Mouse (Mus musculus): ENCODE results near the gene Prr5l.
"Not testable (repeated sequence)": the region's sequence is repeated elsewhere in the genome, so short reads cannot be mapped to it uniquely, and the experiment has no call there.

Gene Prr5l

GRCm38 (mm10) chr2:101783255-101783654 is 99.6 kb downstream of the Prr5l start:
- no peak for ATAC-seq (ENCODE audit: insufficient number of reproducible peaks, low FRiP score, low TSS enrichment)

GRCm38 (mm10) chr2:101781357-101781777 is 101.5 kb downstream of the Prr5l start:
- no peak for ATAC-seq (ENCODE audit: insufficient number of reproducible peaks, low FRiP score, low TSS enrichment)

DNA sequence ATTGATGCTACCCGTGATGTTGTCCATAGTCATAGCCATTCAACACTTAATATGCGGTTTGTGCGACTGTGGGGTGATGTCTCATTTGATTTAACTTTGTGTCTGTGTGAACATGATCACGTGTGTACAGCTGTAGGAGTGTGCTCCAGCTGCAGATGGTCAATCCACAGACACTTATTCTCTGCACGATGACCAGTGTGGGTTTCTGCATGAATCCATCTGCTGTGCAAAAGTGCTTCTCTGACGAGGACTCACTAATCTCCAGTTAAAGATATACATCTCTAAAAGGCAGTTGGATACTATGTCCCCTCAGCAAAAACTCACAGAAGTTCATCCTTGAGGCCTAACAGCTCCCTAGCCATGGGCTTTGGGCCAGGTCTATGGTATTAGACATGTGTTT is 104.7 kb downstream of the Prr5l start:
- no peak for ATAC-seq (ENCODE audit: insufficient number of reproducible peaks, low FRiP score, low TSS enrichment)

DNA sequence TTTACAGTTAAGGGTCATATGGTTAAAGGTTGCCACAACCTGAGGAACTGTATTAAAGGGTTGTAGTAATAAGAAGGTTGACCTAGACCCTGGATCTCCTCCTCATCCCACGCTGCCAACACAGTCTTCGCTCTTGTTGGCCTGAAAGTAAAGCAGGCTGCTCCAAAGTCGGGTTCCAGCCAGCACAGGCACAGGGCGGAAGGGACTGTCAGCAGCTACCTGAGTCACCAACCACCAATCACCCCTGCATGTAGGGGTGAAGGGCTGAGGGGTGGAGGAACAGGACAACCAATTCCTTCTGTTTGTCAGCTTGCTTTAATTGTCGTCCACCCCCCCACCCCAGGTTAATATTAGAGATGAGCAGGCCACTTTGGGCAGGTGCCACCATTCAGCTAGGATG is 119.3 kb downstream of the Prr5l start:
- no peak for ATAC-seq (ENCODE audit: insufficient number of reproducible peaks, low FRiP score, low TSS enrichment)

DNA sequence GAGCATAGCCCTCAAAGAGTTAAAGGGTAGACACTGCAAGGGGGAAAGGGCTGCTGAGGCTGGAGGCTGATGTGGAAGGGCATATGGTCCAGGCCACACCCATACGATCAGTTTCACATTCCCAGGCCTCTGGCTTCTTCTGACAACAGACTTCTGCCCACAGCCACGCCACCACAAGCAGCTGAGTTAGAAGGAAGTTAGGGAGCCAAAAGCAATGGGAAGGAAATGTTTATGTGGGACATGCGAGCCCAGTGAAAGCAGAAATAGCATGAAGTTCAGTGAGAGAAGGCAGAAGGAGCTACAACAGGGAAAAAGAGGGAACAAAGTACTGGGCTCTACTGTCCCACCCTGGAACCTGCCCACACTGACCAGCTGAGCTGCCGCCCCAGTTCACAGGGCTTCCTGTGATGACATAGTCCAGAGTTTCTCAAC is 119.9 kb downstream of the Prr5l start:
- no peak for ATAC-seq (ENCODE audit: insufficient number of reproducible peaks, low FRiP score, low TSS enrichment)

DNA sequence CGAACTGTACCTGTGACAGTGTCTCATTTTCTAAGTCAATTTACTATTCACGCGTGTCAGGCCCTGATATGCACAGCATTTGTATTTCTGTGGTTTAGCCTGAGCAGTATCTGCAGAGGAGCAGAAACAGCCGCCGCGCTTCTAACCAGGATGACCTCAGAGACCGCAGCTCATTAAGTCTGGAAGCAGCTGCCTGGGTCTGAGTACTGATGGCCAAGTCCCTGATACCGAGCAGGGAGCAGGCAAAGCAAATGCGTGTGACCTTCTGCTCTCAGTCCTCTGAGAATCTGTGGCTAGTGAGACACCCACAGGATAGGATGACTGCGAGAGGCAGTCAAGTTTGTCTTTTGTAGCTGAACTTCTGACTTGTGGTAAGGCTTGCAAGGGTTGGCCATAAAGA is 120.4 kb downstream of the Prr5l start:
- ATAC-seq (ENCODE audit: insufficient number of reproducible peaks, low FRiP score, low TSS enrichment): no peak

GRCm38 (mm10) chr2:101761898-101762297 is 120.9 kb downstream of the Prr5l start:
- no peak for ATAC-seq (ENCODE audit: insufficient number of reproducible peaks, low FRiP score, low TSS enrichment)

DNA sequence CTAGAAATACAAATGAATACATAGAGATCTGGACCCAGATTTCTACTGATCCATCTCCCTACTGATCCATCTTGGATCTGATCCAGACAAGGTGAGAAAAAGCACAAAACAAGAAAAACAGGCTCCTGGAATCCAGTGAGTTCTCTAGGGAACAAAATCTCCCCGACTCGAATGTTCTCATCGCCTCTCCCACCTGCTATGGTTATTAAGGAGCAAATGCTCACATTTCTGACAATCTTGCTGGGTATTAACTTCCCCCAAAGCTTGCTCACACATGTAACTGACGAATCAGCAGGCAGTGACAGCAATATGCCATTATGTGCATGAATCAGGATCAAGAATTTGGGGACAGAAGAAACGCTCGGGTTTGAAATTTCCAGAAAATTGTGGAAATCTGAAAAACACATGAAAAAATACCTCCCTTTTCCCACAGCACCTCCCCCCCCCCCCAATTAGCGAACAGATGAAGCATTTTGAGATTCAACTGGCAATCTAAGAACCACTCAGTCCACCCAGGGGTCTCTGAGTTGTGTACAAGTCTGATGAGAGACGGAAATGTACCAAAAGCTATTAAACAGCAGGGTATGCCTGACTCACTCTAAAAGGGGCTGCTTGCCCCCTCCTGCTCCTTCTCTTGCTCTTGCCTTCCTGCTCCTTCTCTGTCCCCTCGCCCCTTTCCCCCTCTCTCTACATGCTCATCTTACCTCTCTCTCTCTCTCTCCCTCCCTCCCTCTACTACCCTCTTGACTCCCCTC is 123.1 kb downstream of the Prr5l start:
- no peak for ATAC-seq (ENCODE audit: insufficient number of reproducible peaks, low FRiP score, low TSS enrichment)

GRCm38 (mm10) chr2:101757806-101758205 is 125.0 kb downstream of the Prr5l start:
- ATAC-seq (ENCODE audit: insufficient number of reproducible peaks, low FRiP score, low TSS enrichment): no peak

GRCm38 (mm10) chr2:101756069-101756753 is 126.6 kb downstream of the Prr5l start:
- no peak for ATAC-seq (ENCODE audit: insufficient number of reproducible peaks, low FRiP score, low TSS enrichment)

- no peak for ATAC-seq (ENCODE audit: insufficient number of reproducible peaks, low FRiP score, low TSS enrichment)
Measured at GRCm38 (mm10) chr2:101754939-101755555, 127.8 kb downstream of the Prr5l start.

DNA sequence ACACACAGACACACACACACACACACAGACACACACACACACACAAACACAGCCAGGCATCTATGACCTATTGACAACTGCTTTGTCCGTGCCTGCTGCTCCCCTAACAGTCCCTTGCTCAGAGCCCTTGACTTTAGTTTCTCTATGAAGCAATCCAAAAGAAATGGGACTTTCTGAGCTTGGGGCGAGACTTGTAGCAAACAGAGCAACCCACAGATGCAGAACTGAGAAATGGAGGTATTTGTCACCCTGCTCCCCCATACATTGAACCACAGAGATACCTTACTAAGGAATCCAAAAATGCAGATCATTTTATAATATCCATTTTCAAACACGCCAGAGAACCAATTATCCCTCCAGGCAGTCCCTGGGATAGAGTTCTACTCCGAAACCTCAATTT is 128.4 kb downstream of the Prr5l start:
- ATAC-seq (ENCODE audit: insufficient number of reproducible peaks, low FRiP score, low TSS enrichment): no peak

- no peak for ATAC-seq (ENCODE audit: insufficient number of reproducible peaks, low FRiP score, low TSS enrichment)
Measured at GRCm38 (mm10) chr2:101752979-101753378, 129.8 kb downstream of the Prr5l start.

- no peak for ATAC-seq (ENCODE audit: insufficient number of reproducible peaks, low FRiP score, low TSS enrichment)
Measured at GRCm38 (mm10) chr2:101752402-101752801, 130.4 kb downstream of the Prr5l start.

DNA sequence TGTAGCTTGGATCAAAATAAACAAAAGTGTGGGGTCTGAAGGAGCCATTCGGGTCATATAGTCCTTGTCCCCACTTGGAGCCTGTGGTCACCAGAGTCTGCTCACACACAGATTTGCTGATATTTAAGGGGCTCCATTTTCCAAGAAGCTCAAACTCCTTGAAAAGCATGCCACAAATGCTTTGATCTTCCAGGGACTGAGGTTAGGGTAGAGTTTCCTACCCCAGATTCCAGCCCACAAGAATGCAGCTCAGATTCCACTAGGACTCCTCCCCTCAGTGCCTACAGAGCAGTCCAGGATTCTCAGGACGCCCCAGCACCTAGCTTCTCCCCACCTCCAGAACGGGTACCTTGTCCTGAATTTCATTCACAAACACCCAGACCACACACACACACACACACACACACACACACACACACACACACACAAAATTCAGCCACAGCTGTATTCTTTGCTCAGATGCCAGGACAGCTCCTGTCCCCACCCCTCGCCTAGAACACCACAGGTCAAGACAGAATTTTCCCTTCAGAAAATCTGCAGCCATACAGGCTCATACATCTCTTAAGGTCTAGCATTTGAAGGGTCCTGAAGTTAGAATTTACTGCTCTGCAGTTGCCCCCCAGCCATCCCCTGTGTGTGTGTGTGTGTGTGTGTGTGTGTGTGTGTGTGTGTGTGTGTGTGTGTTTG is 131.4 kb downstream of the Prr5l start:
- no peak for ATAC-seq (ENCODE audit: insufficient number of reproducible peaks, low FRiP score, low TSS enrichment)

DNA sequence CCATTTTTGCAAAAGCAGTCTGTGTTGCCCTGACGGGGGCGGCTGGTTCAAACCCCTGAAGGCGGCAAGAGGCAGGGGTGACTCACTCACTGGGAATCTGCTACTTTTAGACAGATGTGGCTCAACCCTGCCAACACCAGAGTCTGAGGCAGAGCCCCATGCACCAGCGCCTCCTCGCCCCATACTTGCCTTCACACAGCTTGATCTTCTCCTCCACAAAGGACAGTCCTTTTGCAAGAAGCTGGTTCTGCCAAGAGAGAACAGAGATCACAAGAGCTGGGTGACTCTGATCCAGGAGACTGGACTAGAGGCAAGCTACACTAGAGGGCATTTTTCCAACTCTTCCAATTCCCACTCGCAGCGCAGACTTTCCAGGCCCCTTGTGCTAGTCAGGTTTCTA is 136.3 kb downstream of the Prr5l start:
- no peak for ATAC-seq (ENCODE audit: insufficient number of reproducible peaks, low FRiP score, low TSS enrichment)

GRCm38 (mm10) chr2:101745656-101746055 is 137.2 kb downstream of the Prr5l start:
- not testable (repeated sequence) for ATAC-seq (ENCODE audit: insufficient number of reproducible peaks, low FRiP score, low TSS enrichment)

DNA sequence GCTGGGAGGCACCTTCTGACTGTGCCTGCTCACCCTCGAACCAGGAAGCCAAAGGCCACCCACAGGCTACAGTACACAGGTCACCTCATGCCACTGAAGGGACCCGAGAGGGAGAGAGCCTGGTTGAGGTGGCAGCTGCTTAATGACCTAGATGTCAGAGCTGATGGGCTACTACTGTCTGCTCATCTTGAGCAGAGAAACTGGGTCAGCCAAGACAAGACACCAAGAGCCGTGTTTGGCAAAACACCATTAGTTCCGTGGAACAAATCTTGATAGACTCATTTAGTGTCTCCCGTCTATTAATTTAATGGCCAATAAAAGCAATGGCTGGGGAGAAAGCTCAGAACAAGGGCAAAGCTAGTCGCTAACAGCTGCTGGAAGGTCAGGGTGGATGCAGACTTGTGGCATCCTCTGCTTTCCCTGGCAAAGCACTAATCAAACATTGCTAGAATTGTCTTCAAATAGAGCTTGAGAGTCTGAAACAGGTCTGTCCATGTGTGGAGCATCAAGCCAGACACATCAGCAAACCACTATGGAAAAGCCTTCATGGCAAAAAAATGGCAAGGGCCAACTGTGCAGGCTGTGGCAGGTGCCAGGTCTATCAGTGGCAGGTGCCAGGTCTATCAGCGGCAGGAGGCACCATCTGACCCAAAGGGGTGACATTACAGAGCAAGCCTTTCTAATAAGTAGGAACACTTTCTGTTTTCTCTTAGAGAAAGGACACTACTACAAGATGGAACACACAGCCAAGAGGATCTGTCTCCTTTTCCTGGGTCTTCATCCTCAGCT is 140.6 kb downstream of the Prr5l start:
- peak; percentile 80 for ATAC-seq (ENCODE audit: insufficient number of reproducible peaks, low FRiP score, low TSS enrichment)

- no peak for ATAC-seq (ENCODE audit: insufficient number of reproducible peaks, low FRiP score, low TSS enrichment)
Measured at GRCm38 (mm10) chr2:101741653-101742052, 141.2 kb downstream of the Prr5l start.

DNA sequence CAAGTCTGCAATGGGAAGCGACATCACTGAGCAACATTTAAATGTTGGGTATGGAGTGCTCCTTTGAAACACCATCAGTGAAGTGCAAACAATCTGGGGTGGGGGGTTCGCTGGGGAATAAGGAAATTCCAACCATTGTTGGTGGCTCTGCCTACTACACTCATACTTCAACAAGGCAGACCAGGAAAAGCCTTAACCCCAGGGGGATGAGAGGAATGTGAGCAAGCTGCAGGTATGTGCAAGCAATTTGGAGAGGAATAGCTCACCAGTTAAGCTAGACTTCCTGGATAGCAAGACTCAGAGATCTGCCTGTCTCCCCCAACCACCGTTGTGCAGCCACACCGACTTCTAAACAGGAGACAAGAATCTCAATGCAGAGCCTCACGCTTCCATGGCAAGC is 142.9 kb downstream of the Prr5l start:
- no peak for ATAC-seq (ENCODE audit: insufficient number of reproducible peaks, low FRiP score, low TSS enrichment)
